Mouse (Mus musculus) lung, postnatal 25 days (tissue): Measurements from ENCODE around the gene Trank1.

Experiments used
- DNase-seq: peaks from one replicate; pipeline ENCODE4 v3.0.0; 2022; ENCODE audit warnings: low spot score

Trank1 gene

DNA sequence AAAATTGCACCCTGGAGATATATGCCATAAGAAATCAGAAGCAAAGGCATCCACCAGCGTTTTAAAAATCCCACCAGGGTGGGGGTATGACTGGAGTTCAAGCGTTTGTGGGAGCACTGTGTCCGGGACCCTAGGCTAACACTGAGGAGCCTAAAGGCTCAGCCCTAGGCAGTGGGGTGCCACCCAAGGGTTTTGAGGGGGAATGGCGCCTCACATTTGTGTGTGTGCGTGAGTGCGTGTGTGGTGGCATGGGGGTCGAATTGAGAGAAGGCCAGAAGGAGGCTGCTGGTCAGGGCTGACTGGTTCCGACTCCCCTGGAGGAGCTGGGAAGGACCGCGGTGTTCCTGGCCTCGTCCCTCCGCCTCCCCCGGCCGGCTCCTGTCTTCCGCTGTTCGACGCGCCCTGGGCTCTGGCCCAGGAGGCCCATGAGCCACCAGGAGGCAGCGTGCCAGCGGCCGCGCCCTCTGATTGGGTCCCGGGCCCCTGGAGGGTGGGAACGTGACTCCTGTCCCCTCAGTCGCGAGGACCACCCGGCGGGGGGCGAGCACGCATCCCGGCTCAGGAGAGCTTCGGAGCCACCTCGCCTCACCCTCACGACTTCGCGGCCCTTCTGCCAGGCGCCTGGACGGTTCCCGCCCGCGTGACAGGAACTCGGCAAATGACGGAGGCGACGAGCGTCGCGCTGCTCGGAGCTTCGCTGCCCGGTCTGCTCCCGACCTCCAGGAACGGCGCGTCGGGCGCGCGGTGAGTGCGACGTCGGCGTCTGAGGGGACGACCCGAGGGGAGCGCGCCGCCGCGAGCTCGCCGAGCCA is at the start of gene Trank1:
Gene Trank1, plus strand, starts transcription at position 709 of the 812 bp plus-strand sequence.
- no peak for DNase-seq

DNA sequence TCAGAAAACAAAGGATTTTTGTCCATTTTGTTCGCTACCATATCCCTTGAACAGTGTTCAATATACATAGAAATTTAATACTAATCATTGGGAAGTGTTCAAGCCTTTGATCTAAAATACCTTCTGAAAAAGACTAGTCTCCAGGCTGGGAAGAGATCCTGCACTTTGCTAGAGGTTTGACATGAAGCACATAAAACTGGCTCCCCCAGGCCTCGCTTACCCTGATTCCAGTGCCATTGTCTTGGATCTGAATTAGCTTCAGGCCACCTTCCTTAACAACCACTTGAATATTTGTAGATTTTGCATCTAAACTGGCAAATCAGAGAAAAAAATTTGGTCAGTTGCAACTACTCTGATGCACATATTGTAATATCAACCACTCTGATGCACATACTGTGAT is 43.5 kb upstream of the Trank1 start:
- DNase-seq = no peak

DNA sequence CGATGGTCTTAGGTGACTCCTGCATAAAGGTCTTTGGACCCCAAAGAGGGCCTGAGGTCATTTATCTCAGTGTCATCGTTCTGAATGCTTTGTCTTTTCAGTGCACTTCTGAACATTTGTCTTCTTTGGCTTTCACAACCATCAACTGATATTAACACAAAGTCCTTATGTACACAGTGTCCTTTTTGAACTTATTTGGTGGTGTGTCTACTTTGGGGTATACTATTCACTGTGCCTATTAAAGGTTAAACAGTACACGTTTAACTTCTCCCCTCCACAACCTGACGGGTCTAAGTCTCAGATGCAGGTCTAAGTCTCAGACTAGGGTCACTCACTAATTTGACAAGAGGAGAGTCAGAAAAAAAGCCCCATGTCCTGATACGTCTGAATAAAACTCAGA is 40.9 kb upstream of the Trank1 start:
- no peak for DNase-seq

DNA sequence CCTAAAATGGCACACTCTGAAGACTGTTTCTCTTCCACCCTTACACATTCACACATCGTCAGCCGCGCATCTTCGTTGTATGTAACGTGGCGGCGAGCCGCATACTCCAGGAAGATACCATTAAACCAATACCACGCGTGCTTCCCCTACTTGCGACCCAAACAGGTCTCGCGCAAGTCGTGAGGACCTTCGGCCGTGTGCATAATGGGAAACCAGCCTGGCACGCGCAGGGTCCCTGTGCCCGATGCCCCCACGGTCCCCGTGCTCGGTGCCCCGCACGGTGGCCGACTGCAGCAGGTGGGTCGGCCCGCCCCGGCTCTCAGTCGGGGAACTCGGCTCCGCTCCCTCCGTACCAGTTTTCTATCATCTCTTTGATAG is 40.5 kb upstream of the Trank1 start:
- DNase-seq = no peak

DNA sequence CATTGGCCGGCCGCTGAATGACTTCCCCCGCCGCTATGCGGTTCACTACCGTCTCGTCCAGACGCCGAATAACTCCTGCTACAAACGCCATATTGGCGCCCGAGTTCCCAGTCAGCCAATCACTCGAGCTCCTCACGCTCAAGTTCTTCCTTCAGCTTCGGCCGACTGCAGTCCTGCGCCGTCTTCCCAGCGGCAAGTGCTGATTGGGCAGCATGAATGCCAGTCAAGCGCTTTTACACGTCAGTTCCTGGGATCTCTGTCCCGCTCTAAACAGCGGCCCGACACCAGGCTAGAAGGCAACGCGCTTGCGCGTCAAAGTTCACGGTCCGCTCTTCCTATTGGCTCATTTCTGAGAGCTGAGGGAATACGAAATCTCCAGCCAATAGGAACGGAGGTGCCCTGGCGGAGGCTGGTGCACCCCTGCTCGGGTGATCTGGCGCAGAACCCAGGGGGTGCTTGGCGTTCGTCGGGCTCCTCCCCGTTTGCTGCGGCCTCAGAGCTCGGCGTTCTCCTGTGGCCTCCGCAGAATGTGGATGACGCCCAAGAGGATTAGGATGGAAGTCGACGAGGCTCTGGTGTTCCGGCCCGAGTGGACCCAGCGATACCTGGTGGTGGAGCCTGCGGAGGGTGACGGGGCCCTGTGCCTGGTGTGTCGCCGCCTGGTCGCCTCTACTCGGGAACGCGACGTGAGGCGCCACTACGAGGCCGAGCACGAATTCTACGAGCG is 39.9 kb upstream of the Trank1 start, which contains the start of the genes Mlh1 and Epm2aip1:
Gene Mlh1, minus strand, starts transcription at position 358 of the 727 bp plus-strand sequence.
Gene Epm2aip1, plus strand, starts transcription at position 496 of the 727 bp plus-strand sequence.
- peak; percentile 100 for DNase-seq

DNA sequence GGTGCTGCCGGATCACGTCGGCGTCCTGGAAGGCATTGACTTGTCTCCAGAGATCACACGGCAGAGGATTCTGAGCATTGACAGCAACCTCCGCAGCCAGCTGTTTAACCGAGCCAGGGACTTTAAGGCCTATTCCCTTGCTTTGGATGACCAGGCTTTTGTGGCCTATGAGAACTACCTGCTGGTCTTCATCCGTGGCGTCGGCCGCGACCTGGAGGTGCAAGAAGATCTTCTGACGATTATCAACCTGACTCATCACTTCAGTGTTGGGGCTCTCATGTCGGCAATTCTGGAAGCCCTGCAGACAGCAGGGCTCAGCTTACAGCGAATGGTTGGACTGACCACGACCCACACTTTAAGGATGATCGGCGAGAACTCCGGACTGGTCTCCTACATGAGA is 39.2 kb upstream of the Trank1 start:
- peak; percentile 7 for DNase-seq

DNA sequence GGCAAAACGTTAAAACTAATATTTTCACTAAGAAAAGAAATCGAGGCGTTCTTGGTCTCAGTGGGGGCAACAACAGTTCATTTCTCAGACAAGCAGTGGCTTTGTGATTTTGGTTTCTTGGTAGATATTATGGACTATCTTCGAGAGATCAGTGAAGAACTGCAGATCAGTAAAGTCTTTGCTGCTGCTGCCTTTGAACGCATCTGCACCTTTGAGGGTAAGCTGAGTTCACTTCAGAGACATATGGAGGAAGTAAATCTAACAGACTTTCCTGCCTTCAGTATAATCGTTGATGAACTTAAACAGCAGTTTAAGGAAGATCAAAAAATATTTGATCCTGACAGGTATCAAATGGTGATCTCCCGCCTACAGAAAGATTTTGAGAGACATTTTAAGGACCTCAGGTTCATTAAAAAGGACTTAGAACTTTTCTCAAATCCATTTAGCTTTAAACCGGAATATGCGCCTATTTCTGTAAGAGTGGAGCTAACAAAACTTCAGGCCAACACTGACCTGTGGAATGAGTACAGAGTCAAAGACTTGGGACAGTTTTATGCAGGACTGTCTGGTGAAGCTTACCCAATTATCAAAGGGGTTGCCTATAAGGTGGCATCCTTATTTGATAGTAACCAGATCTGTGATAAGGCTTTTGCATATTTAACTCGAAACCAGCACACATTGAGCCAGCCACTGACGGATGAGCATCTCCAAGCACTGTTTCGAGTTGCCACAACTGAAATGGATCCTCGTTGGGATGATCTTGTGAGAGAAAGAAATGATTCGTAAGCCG is 38.3 kb upstream of the Trank1 start:
- DNase-seq = no peak

DNA sequence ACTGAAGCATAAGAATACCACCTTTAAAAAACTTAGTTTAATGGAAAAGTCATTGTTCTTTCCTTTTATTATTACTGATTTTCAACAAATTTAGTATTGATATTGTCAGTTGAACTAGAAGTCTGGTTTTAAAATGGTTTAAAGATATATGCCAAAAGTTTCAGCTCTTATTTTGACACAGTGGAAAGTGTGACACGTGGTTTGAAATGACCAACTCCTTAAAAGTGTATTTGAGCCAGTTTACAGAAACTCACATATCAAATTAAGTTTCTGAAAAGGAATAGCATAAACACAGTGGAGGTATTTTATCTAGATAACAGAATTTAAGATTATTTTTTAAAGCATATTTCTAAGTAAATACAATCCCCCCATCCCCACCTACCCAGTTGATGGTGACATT is 37.6 kb upstream of the Trank1 start:
- no peak for DNase-seq

DNA sequence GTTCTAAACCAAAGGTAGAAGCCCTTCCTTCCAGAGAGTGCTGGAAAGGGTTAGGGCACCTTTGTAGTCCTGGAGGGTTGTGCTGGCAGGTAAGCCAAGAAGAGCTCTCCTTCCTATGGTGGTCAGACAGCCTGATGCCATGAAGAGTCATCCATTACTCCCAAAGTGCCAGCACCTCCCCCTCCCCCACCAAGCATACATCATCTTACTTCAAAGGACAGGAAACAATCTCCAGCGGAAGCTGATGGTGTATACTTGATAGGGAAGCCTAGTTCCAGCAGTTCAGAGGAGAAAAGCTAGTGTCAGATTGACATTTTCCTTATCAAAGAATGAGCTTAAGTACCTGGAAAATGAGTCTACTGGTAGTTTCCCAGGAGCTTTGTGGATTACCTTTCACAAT is 36.4 kb upstream of the Trank1 start:
- peak; percentile 29 for DNase-seq

DNA sequence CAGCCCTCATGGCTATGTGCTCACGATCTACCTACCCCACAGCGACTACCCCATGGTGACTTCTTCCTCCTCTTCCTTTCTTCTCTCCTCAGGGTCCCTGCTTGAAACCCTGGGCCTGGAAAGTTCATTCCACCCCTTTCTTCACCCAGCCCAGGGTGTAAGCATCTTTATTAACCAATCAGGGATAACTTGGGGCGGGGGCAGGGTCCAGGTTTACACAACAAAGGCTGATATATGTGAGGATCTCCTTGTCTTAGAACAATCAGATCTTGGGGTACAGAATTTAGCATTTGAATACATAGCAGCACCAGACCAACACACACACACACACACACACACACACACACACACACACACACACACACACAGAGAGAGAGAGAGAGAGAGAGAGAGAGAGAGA is 26.5 kb upstream of the Trank1 start:
- no peak for DNase-seq

DNA sequence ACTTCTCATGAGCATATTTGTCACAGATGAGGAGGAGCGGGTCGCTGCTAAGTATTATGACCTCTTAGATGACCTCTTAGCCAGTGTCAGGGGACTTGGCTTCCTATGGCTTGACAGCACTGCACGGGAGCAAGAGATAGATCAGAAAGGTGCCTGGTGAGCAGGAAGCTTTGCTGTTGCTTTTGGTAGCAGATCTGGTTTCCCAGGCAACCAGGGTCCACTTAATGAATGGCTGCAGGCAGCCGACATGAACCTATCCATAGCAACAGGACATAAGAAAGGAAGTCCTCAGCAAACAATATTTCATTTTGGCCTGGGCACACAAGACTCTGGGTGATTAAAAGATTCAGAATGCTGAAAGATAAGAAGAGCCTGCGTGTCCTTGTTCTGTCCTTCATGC is 25.9 kb upstream of the Trank1 start:
- no peak for DNase-seq

DNA sequence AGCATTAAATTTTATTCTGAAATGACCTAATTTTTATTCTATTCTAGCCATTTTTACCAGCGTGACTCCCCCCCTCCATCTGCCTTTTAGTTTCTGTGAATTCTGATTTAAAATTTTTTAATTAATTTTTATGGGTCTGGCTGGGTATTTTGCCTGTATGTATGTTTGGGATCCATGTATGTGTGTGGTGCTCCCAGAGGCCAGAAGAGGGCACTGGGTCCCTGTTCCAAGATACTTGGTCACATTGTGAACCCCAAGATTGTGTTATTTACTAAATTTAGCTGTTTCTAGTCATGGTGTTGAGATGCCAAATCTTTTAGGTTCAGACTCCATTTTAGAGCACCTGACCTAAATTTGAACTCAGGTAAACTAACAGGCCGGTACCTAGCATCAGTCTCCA is 25.1 kb upstream of the Trank1 start:
- no peak for DNase-seq

DNA sequence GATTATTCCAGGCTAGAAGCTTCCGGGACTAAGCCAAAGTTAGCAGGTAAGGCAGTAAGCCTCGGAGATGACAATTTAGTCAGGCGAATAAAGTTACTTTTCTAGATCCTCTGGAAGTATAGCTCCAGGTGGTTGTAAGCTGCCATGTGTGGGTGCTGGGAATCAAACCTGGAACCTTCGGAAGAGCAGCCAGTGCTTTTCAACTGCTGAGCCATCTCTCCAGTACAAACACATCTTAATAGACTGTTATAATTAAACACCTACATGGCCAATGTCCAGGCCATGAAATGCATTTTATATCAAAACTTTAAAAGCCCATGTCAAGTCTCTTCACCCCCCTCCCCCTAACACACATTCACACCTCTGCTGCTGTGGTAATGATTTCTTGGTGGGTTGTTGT is 23.6 kb upstream of the Trank1 start:
- DNase-seq = no peak

DNA sequence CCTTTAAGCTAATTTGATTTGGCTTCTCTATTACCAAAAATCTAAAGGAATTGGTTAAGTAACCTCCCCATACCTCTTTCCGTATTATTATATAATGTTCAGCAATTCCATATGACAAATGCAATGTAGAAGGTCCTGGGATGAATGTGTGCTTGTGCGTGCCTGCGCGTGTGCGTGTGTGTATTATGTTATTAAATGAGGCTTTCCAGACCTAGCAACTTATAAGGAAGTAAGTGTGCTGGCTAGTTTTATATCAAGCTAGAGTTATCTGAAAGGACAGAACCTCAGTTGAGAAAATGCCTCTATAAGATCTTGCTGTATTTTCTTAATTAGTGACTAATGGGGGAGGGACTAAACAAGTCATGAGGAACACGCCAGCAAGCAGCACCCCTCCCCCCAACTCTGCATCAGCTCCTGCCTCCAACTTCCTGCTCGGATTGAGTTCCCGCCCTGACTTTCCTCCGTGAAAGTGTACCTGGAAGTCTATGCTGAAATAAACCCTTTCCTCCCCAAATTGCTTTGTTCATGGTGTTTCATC is 22.2 kb upstream of the Trank1 start:
- peak; percentile 30 for DNase-seq

DNA sequence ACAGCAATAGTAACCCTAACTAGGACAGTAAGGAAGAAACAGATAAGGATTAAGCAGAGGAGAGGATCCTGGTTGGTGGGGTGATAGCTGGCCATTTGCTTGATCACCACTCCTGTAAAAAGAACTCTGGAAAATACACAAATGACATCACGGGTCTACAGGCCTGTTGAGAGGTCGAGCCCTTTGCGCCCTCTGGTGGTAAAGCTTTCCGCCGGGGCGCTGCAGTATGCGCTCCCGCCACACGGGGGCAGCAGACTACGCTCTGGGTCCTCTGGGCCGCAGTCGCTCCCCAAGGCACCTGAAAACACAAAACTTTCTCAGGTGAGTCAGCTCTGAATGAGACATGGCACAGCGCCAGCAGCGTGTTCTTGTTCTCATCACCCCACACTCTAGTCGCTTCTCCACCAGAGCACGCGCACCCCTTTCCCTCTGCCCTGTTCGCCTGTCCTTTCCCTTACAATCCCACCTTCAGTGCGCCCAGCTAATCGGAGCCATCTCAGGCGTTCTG is 21.7 kb upstream of the Trank1 start:
- DNase-seq = peak; percentile 89

DNA sequence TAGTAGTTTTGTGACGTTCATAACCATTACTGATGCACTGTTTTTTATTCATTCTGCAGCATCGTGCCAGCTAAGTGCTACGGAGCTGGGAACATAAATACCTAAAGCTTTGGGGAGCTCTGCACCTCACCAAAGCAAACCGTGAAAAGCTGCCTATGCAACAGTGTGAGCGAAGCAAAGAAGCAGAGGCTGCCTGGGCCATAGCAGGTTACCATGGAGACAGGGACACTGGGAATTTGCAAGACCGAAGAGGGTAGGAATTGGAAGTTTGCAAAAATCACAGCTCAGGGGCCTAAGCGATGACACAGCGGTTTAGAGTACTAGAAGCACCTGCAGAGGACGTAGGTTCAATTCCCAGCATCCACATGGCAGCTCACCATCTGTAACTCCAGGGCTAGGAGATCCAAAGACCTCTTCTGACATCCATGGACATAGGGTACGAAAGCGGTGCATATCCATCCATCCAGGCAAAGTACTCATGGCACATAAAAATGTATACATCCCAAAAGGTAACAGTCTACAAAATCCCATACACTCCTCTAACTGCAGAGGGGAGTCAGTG is 20.9 kb upstream of the Trank1 start:
- DNase-seq = no peak

DNA sequence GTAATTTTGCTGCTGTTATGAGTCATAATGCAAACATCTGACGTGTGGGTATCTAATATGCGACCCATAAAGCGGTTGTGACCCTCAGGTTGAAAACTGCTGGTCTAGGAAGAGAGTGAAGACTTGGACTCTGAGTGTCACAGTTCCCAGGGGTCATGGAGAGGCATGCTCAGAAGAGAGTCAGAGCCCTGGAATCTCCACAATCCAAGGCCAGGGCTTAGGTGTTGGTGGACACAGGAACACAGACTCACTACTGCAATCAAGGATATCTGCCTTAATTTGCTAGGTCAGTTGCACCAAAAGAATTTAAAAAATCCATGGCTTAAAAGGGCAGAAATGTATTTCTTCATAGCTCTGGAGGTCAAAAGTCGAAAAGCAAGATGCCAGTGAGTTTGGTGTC is 18.3 kb upstream of the Trank1 start:
- DNase-seq = no peak

DNA sequence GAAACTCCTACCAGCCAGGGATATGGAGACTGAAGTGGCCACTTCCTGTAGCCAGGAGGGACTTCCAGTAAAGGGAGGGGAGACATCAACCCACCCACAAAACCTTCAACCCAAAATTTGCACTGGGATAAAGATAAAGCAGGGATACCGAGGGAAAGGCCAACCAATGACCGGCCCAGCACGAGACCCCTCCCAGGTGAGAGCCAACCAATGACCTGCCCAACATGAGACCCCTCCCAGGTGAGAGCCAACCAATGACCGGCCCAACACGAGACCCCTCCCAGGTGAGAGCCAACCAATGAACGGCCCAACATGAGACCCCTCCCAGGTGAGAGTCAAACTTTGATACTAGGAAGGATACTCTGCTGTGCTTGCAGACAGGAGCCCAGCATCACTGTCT is 16.6 kb upstream of the Trank1 start:
- no peak for DNase-seq

DNA sequence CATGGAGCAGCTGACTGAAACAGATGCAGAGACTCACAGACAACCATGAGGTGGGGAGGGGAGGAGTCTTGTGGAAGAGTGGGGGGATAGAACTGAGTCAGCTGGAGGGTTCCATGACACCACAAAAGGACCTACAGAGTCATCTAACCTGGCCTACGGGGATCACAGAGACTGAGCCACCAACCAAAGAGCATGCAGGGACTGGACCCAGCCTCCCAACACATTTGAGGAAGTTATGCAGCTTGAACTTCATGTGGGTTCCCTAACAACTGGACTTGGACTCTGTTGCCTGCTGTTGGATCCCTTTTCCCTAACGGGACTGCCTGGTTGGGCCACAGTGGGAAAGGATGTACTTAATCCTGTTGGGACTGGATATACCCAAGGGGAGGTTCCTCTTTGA is 16.2 kb upstream of the Trank1 start:
- no peak for DNase-seq

DNA sequence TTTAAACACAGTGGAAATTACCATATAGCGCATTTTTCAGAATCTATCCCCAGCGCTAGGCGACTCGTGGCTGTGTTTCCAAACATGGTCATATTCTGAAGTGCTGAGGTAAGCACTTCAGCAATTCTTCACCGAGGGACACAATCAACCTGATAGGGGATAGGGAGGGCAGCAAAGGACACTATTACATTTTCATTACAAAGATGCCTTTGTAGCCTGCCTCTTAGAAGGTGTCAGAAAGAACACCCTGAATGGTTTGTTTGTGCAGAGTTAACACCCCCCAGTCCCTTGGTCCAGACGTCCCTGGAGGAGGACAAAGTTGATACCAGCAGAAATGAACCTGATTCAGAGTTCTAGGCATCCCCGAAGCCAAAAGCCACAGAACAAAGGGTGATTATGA is 15.1 kb upstream of the Trank1 start:
- no peak for DNase-seq

DNA sequence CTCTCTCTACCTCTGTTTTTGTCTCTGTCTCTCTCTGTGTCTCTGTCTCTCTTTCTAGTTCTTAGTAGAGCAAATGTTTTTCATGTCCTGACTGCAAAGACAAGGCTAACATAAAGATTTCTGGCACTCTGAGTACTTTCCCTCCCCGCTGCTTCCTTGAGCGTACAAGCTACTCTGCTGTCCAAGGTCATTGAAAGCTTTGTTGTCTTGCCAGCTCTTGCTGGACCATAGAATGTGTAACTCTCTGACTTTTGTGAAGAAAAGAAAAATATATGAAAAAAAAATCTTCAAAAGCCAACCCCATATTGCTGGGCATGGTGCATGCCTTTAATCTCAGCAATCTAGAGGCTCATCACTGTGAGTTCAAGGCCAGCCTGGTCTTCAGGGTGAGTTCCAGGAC is 12.9 kb upstream of the Trank1 start:
- DNase-seq = no peak
